In genomic region chr4:114845622-114846021, GRCm38 (mm10) we compare ENCODE assay signal across 23 mouse cellular contexts. TPM values are rescaled to one million over a fixed set of nuclear protein-coding genes. Genes with fewer than 3 reads are reported as not detected.
DNase-seq lines count a peak whose midpoint lies in the region; ATAC-seq lines count a peak whose summit lies in the region.
"Had no signal": no experiment of that assay in that cellular context is flagged by ENCODE, and none has a peak within 500 bp of the region (broad histone marks: within the 10 kb centered on the region; RNA-seq: fewer than 3 reads in every experiment).

No protein-coding gene starts in this region.

- 0 out of 2 replicates have a peak, but pooled peaks cover 3% of the 10 kb centered on the region for H3K9me3 ChIP-seq in kidney, embryonic 15.5 days (replicated peaks)
- no peaks in the 10 kb centered on the region for H3K9me3 ChIP-seq in neural tube, embryonic 11.5 days (ENCODE audit: control insufficient read depth, low read length)
- H3K9me3 ChIP-seq in embryonic facial prominence, embryonic 10.5 days: peaks cover 8% of the 10 kb centered on the region; the same call in 1 of the 2 replicates
- H3K9me3 ChIP-seq: embryonic facial prominence, embryonic 12.5 days; forebrain, embryonic 13.5 days; forebrain, embryonic 15.5 days had no signal

- no peak for DNase-seq in kidney, adult 18-20 months
- peak; percentile 8 for DNase-seq in neural tube, embryonic 11.5 days (ENCODE audit: low spot score)
- no peak for DNase-seq in neural tube, embryonic 10.5 days (ENCODE audit: extremely low spot score, low spot score)
- DNase-seq in embryonic facial prominence, embryonic 10.5 days (ENCODE audit: low spot score): no peak
- DNase-seq: adrenal gland, adult 2 months; adrenal gland, postnatal 10 days; adrenal gland, postnatal 25 days; cerebellum, adult 11 months; cerebellum, adult 18-20 months; cerebellum, adult 8-10 months; cerebellum, adult 9-11 months; cerebellum, postnatal 14 days; cerebellum, postnatal 36 days; embryo, embryonic 11 days; forebrain, postnatal 0 days had no signal

- H3K4me3 ChIP-seq in kidney, embryonic 15.5 days (replicated peaks): no peak overlapping the region
- no peak overlapping the region for H3K4me3 ChIP-seq in neural tube, embryonic 11.5 days (ENCODE audit: low read depth, low read length)
- no peak overlapping the region for H3K4me3 ChIP-seq in embryonic facial prominence, embryonic 10.5 days
- H3K4me3 ChIP-seq: embryonic facial prominence, embryonic 12.5 days; forebrain, embryonic 13.5 days; forebrain, embryonic 15.5 days had no signal

- peaks cover 39% of the 10 kb centered on the region for H3K4me1 ChIP-seq in kidney, embryonic 15.5 days
- peaks cover 4% of the 10 kb centered on the region; the same call in 1 of the 2 replicates for H3K4me1 ChIP-seq in neural tube, embryonic 11.5 days (ENCODE audit: control insufficient read depth, insufficient read depth, low read length)
- peaks cover 36% of the 10 kb centered on the region for H3K4me1 ChIP-seq in embryonic facial prominence, embryonic 10.5 days

- 0 out of 2 replicates have a peak overlapping the region, but pooled peaks have one; percentile 37 for H3K27ac ChIP-seq in kidney, embryonic 15.5 days
- H3K27ac ChIP-seq in neural tube, embryonic 11.5 days (ENCODE audit: low read depth, low read length): no peak overlapping the region
- H3K27ac ChIP-seq in embryonic facial prominence, embryonic 10.5 days (replicated peaks): no peak overlapping the region
- H3K27ac ChIP-seq: embryonic facial prominence, embryonic 12.5 days; forebrain, embryonic 13.5 days; forebrain, embryonic 15.5 days had no signal

- H3K27me3 ChIP-seq in kidney, embryonic 15.5 days: peaks cover 51% of the 10 kb centered on the region
- H3K27me3 ChIP-seq in neural tube, embryonic 11.5 days (ENCODE audit: control insufficient read depth, insufficient read depth, low read length): peaks cover 35% of the 10 kb centered on the region
- peaks cover 73% of the 10 kb centered on the region for H3K27me3 ChIP-seq in embryonic facial prominence, embryonic 10.5 days (replicated peaks; ENCODE audit: low read depth, poor library complexity, severe bottlenecking)

- no peaks in the 10 kb centered on the region for H3K36me3 ChIP-seq in kidney, embryonic 15.5 days
- no peaks in the 10 kb centered on the region for H3K36me3 ChIP-seq in neural tube, embryonic 11.5 days (ENCODE audit: control insufficient read depth, insufficient read depth, low read length)
- H3K36me3 ChIP-seq in embryonic facial prominence, embryonic 10.5 days (replicated peaks): no peaks in the 10 kb centered on the region
- H3K36me3 ChIP-seq: embryonic facial prominence, embryonic 12.5 days; forebrain, embryonic 15.5 days had no signal

- no peak overlapping the region for H3K4me2 ChIP-seq in kidney, embryonic 15.5 days
- H3K4me2 ChIP-seq in neural tube, embryonic 11.5 days (ENCODE audit: low read depth): no peak overlapping the region
- H3K4me2 ChIP-seq: embryonic facial prominence, embryonic 12.5 days; forebrain, embryonic 13.5 days; forebrain, embryonic 15.5 days had no signal

- WGBS in kidney, embryonic 15.5 days: 28% methylated on average over 4 of the region's 4 CpGs
- 23% methylated on average over 4 of the region's 4 CpGs for WGBS in neural tube, embryonic 11.5 days
- 64% methylated on average over 4 of the region's 4 CpGs for WGBS in embryonic facial prominence, embryonic 10.5 days

- H3K9ac ChIP-seq in kidney, embryonic 15.5 days: no peak overlapping the region
- H3K9ac ChIP-seq in neural tube, embryonic 11.5 days (ENCODE audit: low read length): no peak overlapping the region
- H3K9ac ChIP-seq: embryonic facial prominence, embryonic 12.5 days; forebrain, embryonic 13.5 days; forebrain, embryonic 15.5 days; forebrain, postnatal 0 days had no signal

- ATAC-seq in kidney, embryonic 15.5 days (replicated peaks; ENCODE audit: low FRiP score): no peak
- no peak for ATAC-seq in neural tube, embryonic 11.5 days (ENCODE audit: insufficient read depth, low FRiP score, low TSS enrichment)
- ATAC-seq: forebrain, embryonic 13.5 days; forebrain, embryonic 15.5 days; forebrain, postnatal 0 days had no signal

RNA-seq across cellular contexts. Expression of gene Gm12830, which starts 24.1 kb away (rescaled TPM):
- 0.09 and 0.14 TPM in 2 replicates for polyA plus RNA-seq in kidney, embryonic 15.5 days (2015; fragmentation: Nextera tagmentation; extraction: Ambion mirVana)
- polyA plus RNA-seq in neural tube, embryonic 11.5 days (2014; fragmentation: Nextera tagmentation; extraction: Ambion mirVana): not detected in 2 replicates
- polyA plus RNA-seq in embryonic facial prominence, embryonic 10.5 days (2016; fragmentation: Nextera tagmentation; extraction: Ambion mirVana): 0.09 TPM in 1 of 2 replicates, not detected in the other
- polyA plus RNA-seq: adrenal gland, adult 2 months; brain, embryonic 14.5 days; C2C12; embryonic facial prominence, embryonic 12.5 days; embryonic facial prominence, embryonic 14.5 days; forebrain, embryonic 11.5 days; forebrain, embryonic 13.5 days; forebrain, embryonic 15.5 days; forebrain, postnatal 0 days had no signal
